Mouse (Mus musculus) bone marrow macrophage, adult 2 months (primary cell): ENCODE measurements at regions not wholly inside any gene's neighbourhood (a gene's known extent, or its start where the extent isn't known, plus 50 kb on each side); places are given as distances from the start of the nearest gene placed in this dataset.

Experiments
- CTCF ChIP-seq: IDR thresholded peaks from 2 replicates; pipeline ENCODE4 v1.5.1; 2012; ENCODE audit warnings: low read depth, mild to moderate bottlenecking, low read length, moderate library complexity
- POLR2A ChIP-seq: IDR thresholded peaks from 2 replicates; pipeline ENCODE4 v1.6.1; 2012; ENCODE audit warnings: mild to moderate bottlenecking, low read depth, low read length, borderline replicate concordance

DNA sequence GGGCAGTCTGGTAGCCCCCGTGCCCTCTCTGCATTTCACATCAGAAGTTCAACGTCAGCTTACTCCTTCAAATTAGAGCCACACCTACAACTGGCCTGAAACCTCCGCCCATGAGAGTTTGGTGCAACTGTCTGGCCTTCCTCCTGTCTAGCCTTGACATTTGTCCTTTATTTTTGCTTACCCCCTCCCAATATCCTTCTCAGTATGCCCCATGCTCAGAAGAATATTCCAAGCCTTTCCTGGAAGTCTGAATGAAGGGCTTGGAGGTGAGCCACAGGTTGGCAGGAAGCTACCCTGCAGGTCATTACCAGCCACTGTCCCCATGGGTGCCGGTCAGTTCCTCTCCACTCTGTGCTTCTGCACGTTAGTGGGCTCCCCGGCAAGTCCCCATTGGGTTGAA, 997.4 kb downstream of the 4930447A16Rik start:
- TF ChIP-seq POLR2A (no peak), CTCF (no peak)
